Mouse (Mus musculus) E14TG2a.4 (cell line): ENCODE measurements around the gene Zic2.
A peak's percentile ranks its signal among the peaks of the same experiment; 100 is the strongest.

ENCODE experiments used
- H3K27me3 ChIP-seq: 2 replicates; pipeline ENCODE4 v1.6.1; 2014; ENCODE audit warnings: low read length, control low read depth; ENCODE audit not compliant: insufficient read depth
- H3K36me3 ChIP-seq: 2 replicates; pipeline ENCODE4 v1.6.1; 2014; ENCODE audit warnings: low read length, control low read depth; ENCODE audit not compliant: insufficient read depth
- H3K4me1 ChIP-seq: replicated peaks from 2 replicates; pipeline ENCODE4 v1.6.1; 2014; ENCODE audit warnings: low read depth, low read length, control low read depth
- H3K4me3 ChIP-seq: replicated peaks from 2 replicates; pipeline ENCODE4 v1.5.1; 2014; ENCODE audit warnings: mild to moderate bottlenecking, low read length
- H3K9me3 ChIP-seq: 2 replicates; pipeline ENCODE4 v1.6.1; 2014; ENCODE audit warnings: low read length, control low read depth
- CTCF ChIP-seq: conservative IDR thresholded peaks from 2 replicates; pipeline ENCODE4 v1.5.1; 2014; ENCODE audit warnings: low read length
- NANOG ChIP-seq: IDR thresholded peaks from 2 replicates; pipeline ENCODE4 v1.6.1; 2014; ENCODE audit warnings: borderline replicate concordance, low read length, mixed read lengths
- POU5F1 ChIP-seq: IDR thresholded peaks from 2 replicates; pipeline ENCODE4 v1.6.1; 2014; ENCODE audit warnings: low read length, borderline replicate concordance

Zic2 gene

DNA sequence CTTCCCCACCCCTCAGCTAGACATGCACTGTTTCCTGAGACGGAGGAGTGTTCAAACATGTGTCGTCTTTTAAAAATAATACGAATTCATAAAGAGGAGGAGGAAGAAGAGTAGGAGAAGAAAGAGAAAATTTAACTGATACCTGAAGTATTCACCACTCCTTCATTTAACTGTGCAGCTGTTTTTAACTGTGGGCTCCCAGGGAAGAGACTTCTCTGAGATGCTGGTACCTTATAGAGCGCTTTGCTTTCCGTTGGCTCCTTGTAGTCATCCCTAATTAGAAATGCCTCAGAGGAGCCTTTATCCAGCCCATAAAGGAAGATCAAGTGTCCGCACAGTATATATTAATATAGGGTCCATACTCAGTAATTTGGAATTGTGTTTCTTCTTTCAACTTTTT lies 16.3 kb downstream of the Zic2 start:
- H3K4me3 ChIP-seq = no peak overlapping the region
- H3K9me3 ChIP-seq = no peaks in the 10 kb centered on the region; the same call in 1 of the 2 replicates
- peaks cover 41% of the 10 kb centered on the region for H3K27me3 ChIP-seq
- H3K4me1 ChIP-seq = peaks cover 12% of the 10 kb centered on the region
- TF ChIP-seq CTCF (no peak), POU5F1 (no peak), NANOG (no peak)
- no peaks in the 10 kb centered on the region for H3K36me3 ChIP-seq

- Histone ChIP-seq H3K27me3 (peaks cover 38% of the 10 kb centered on the region), H3K9me3 (no peaks in the 10 kb centered on the region; the same call in 1 of the 2 replicates), H3K4me3 (no peak overlapping the region), H3K36me3 (no peaks in the 10 kb centered on the region), H3K4me1 (peaks cover 12% of the 10 kb centered on the region)
- TF ChIP-seq NANOG = no peak
- TF ChIP-seq POU5F1 = no peak
- no peak for TF ChIP-seq CTCF
These were observed 16.8 kb downstream of the Zic2 start for GRCm38 (mm10) chr14:122492015-122492414.

- no peak for TF ChIP-seq NANOG
- TF ChIP-seq POU5F1 = no peak
- TF ChIP-seq CTCF = peak; percentile 11; the same call in 1 of the 2 replicates
- H3K4me1 ChIP-seq = no peaks in the 10 kb centered on the region
These were observed 33.8 kb downstream of the Zic2 start for GRCm38 (mm10) chr14:122509058-122509457.

GRCm38 (mm10) chr14:122511519-122511918 lies 36.3 kb downstream of the Zic2 start:
- Histone ChIP-seq H3K4me3 (no peak overlapping the region), H3K4me1 (no peaks in the 10 kb centered on the region), H3K9me3 (no peaks in the 10 kb centered on the region), H3K36me3 (no peaks in the 10 kb centered on the region), H3K27me3 (no peaks in the 10 kb centered on the region)
- TF ChIP-seq POU5F1 = no peak
- no peak for TF ChIP-seq NANOG
- no peak for TF ChIP-seq CTCF

More at GRCm38 (mm10) chr14:122509058-122509457, 33.8 kb downstream of the Zic2 start:
- Histone ChIP-seq H3K27me3 (no peaks in the 10 kb centered on the region), H3K9me3 (no peaks in the 10 kb centered on the region), H3K36me3 (no peaks in the 10 kb centered on the region), H3K4me3 (no peak overlapping the region)

- H3K4me1 ChIP-seq = no peaks in the 10 kb centered on the region
- no peaks in the 10 kb centered on the region for H3K27me3 ChIP-seq
- no peaks in the 10 kb centered on the region for H3K9me3 ChIP-seq
- H3K36me3 ChIP-seq = no peaks in the 10 kb centered on the region
- TF ChIP-seq POU5F1 = no peak
- TF ChIP-seq CTCF = no peak
- TF ChIP-seq NANOG = no peak
- H3K4me3 ChIP-seq = no peak overlapping the region
These were observed 38.3 kb downstream of the Zic2 start for GRCm38 (mm10) chr14:122513511-122514036.

DNA sequence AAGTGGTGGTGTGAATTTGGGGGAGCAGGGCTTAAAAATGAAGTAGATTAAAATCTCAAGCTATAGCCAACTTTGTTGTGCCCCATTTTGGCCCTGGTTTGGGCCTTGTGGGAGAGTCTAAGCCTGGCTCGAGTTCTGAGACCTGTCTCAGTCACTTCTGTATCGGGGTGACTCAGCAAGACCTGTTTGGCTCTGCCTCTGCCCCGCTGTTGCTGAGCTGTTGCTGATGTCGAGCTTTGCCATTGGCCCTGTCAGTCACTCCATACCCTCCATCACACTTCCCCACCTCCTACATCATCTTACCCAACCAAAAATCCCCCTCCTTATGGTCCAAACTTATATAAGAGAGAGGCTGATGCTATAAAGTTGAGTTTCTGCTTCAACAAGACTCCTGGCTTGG lies 53.2 kb downstream of the Zic2 start:
- peaks cover 30% of the 10 kb centered on the region for H3K9me3 ChIP-seq
- H3K27me3 ChIP-seq = no peaks in the 10 kb centered on the region
- TF ChIP-seq POU5F1 (no peak), CTCF (no peak), NANOG (no peak)
- H3K36me3 ChIP-seq = no peaks in the 10 kb centered on the region
- no peak overlapping the region for H3K4me3 ChIP-seq
- H3K4me1 ChIP-seq = peaks cover 1% of the 10 kb centered on the region
